Mouse (Mus musculus): Measurements from ENCODE around the gene Mmd. TPM values are rescaled to one million over a fixed set of nuclear protein-coding genes. Genes with fewer than 3 reads are reported as not detected.

The Mmd gene
- polyA plus RNA-seq, 1 experiment, result 29.4 TPM

DNA sequence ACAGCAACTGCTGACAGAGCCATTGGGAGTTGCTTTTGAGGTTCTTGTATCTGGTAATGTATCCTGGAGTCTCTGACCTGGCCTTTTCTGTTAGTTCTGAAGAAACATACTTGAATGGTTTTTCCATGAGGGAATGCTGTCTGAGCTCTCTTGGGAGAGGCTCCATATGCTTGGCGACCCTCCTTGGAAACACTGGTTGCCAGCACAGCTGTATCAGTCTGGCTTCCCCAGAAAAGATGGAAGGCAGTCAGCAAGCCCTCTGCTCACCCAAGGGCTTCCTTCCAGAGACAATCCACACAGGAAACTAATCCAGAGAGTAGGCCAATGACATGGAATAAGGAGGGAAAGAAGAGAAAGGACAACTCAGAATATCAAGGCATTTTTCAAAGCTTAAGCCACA, 77.6 kb downstream of the Mmd start:
- 49% methylated on average over 1 of the region's 1 CpGs for WGBS
- Histone ChIP-seq H3K4me1 (ENCODE audit: control insufficient read depth, insufficient read depth, low read length) (no peaks in the 10 kb centered on the region), H3K4me3 (replicated peaks; ENCODE audit: extremely low read depth, low read depth, low read length) (no peak overlapping the region)
- TF ChIP-seq POLR2A (IDR thresholded peaks at IDR 0.05; ENCODE audit: borderline replicate concordance, extremely low read depth, low read depth, low read length) (no peak), CTCF (IDR thresholded peaks at IDR 0.05; ENCODE audit: insufficient read depth, low read length) (no peak)
- no peak for DNase-seq

Other genes with a start within 250 kb of the Mmd start
- 3.0 and 3.1 TPM in 2 replicates for gene Pctp, start 246.6 kb upstream of the Mmd start, polyA plus RNA-seq (2012; rRNA removed)
- gene Tmem100, start 219.1 kb upstream of the Mmd start, polyA plus RNA-seq (2012; rRNA removed), result 169 and 219 TPM in 2 replicates
- 1.3 and 1.5 TPM in 2 replicates for gene Gm45716, start 61.8 kb upstream of the Mmd start, polyA plus RNA-seq (2012; rRNA removed)
- 6.8 and 13.6 TPM in 2 replicates for gene Hlf, start 141.4 kb downstream of the Mmd start, polyA plus RNA-seq (2012; rRNA removed)

Measured in lung, adult 2 months (tissue).